Mouse (Mus musculus): ENCODE measurements at regions not wholly inside any gene's neighbourhood (a gene's known extent, or its start where the extent isn't known, plus 50 kb on each side); places are given as distances from the start of the nearest gene placed in this dataset.

GRCm38 (mm10) chr11:44156490-44157345 lies 243.1 kb upstream of the Il12b start:
- DNase-seq (ENCODE audit: low spot score in 2 of 2), result no peak

- no peak for DNase-seq (ENCODE audit: low spot score in 2 of 2)
Measured at GRCm38 (mm10) chr11:44158236-44158635, 241.6 kb upstream of the Il12b start.

GRCm38 (mm10) chr11:44161734-44162418 lies 238.0 kb upstream of the Il12b start:
- DNase-seq (ENCODE audit: low spot score in 2 of 2), result no peak

GRCm38 (mm10) chr11:44163049-44163448 lies 236.8 kb upstream of the Il12b start:
- DNase-seq (ENCODE audit: low spot score in 2 of 2), result no peak

- DNase-seq (ENCODE audit: low spot score in 2 of 2), result no peak
Measured at GRCm38 (mm10) chr11:44163748-44164147, 236.1 kb upstream of the Il12b start.

- no peak for DNase-seq (ENCODE audit: low spot score in 2 of 2)
Measured at GRCm38 (mm10) chr11:44164186-44164585, 235.7 kb upstream of the Il12b start.

GRCm38 (mm10) chr11:44167724-44168500 lies 232.0 kb upstream of the Il12b start:
- no peak for DNase-seq (ENCODE audit: low spot score in 2 of 2)

GRCm38 (mm10) chr11:44172478-44172877 lies 227.4 kb upstream of the Il12b start:
- DNase-seq (ENCODE audit: low spot score in 2 of 2), result no peak

- no peak for DNase-seq (ENCODE audit: low spot score in 2 of 2)
Measured at GRCm38 (mm10) chr11:44173196-44173595, 226.7 kb upstream of the Il12b start.

- DNase-seq (ENCODE audit: low spot score in 2 of 2), result no peak
Measured at GRCm38 (mm10) chr11:44174548-44174947, 225.3 kb upstream of the Il12b start.

- DNase-seq (ENCODE audit: low spot score in 2 of 2), result no peak
Measured at GRCm38 (mm10) chr11:44179711-44180110, 220.2 kb upstream of the Il12b start.

GRCm38 (mm10) chr11:44183823-44184222 lies 216.0 kb upstream of the Il12b start:
- no peak for DNase-seq (ENCODE audit: low spot score in 2 of 2)

GRCm38 (mm10) chr11:44185218-44185890 lies 214.5 kb upstream of the Il12b start:
- peak; percentile 10 to 19 for DNase-seq (ENCODE audit: low spot score in 2 of 2)

- DNase-seq (ENCODE audit: low spot score in 2 of 2), result peak; percentile 14 to 30
Measured at GRCm38 (mm10) chr11:44188202-44188601, 211.7 kb upstream of the Il12b start.

GRCm38 (mm10) chr11:44193806-44194205 lies 206.1 kb upstream of the Il12b start:
- no peak for DNase-seq (ENCODE audit: low spot score in 2 of 2)

- DNase-seq (ENCODE audit: low spot score in 2 of 2), result no peak
Measured at GRCm38 (mm10) chr11:44202716-44203115, 197.1 kb upstream of the Il12b start.

- DNase-seq (ENCODE audit: low spot score in 2 of 2), result no peak
Measured at GRCm38 (mm10) chr11:44204384-44204783, 195.5 kb upstream of the Il12b start.

- DNase-seq (ENCODE audit: low spot score in 2 of 2), result no peak
Measured at GRCm38 (mm10) chr11:44206866-44207265, 193.0 kb upstream of the Il12b start.

GRCm38 (mm10) chr11:44211871-44212441 lies 187.9 kb upstream of the Il12b start:
- DNase-seq (ENCODE audit: low spot score in 2 of 2), result peak; percentile 37 to 51

GRCm38 (mm10) chr11:44214095-44214494 lies 185.8 kb upstream of the Il12b start:
- no peak for DNase-seq (ENCODE audit: low spot score in 2 of 2)

- DNase-seq (ENCODE audit: low spot score in 2 of 2), result no peak
Measured at GRCm38 (mm10) chr11:44216346-44216745, 183.5 kb upstream of the Il12b start.

Data from layer of hippocampus, postnatal 10 days (tissue).